Mouse (Mus musculus) MEL (cell line): Measurements from ENCODE around the gene Tmem121. TPM values are rescaled to one million over a fixed set of nuclear protein-coding genes. Genes with fewer than 3 reads are reported as not detected.

ENCODE experiments used
- DNase-seq: peaks from one replicate; pipeline ENCODE4 v3.0.0; 2011; ENCODE audit warnings: low read depth, low spot score
- H3K27ac ChIP-seq: 2 replicates; pipeline ENCODE4 v1.5.1; 2012; ENCODE audit warnings: low read depth, mild to moderate bottlenecking, control low read depth, low read length, moderate library complexity; ENCODE audit not compliant: control insufficient read depth
- H3K27me3 ChIP-seq, 2 experiments: fragments of 150-350 bp in 1 of 2; sonication (generic) in 1 of 2; 2 replicates each; pipeline ENCODE4 v1.6.1; 2012; ENCODE audit warnings: low read length in 2 of 2, mild to moderate bottlenecking in 2 of 2, improper control_type of control experiment in 1 of 2, moderate library complexity in 1 of 2; ENCODE audit not compliant: insufficient read depth in 2 of 2, control insufficient read depth in 1 of 2
- H3K36me3 ChIP-seq, 2 experiments: 2 replicates each; pipeline ENCODE4 v1.6.1; 2012 to 2014; ENCODE audit warnings: low read length in 2 of 2, improper control_type of control experiment in 1 of 2, inconsistent platforms in 1 of 2, mild to moderate bottlenecking in 1 of 2; ENCODE audit not compliant: insufficient read depth in 2 of 2, control insufficient read depth in 1 of 2
- H3K4me1 ChIP-seq, 2 experiments: fragments of 150-350 bp in 1 of 2; sonication (generic) in 1 of 2; 2 replicates each; pipeline ENCODE4 v1.6.1; 2012; ENCODE audit warnings: low read length in 2 of 2, improper control_type of control experiment in 1 of 2, mild to moderate bottlenecking in 1 of 2; ENCODE audit not compliant: insufficient read depth in 2 of 2, control insufficient read depth in 1 of 2
- H3K4me3 ChIP-seq, 2 experiments: fragments of 150-350 bp in 1 of 2; sonication (generic) in 1 of 2; 2 replicates each; pipeline ENCODE4 v1.5.1; 2012; ENCODE audit warnings: low read depth in 2 of 2, low read length in 2 of 2, mild to moderate bottlenecking in 2 of 2, moderate library complexity in 2 of 2, control low read depth in 1 of 2, improper control_type of control experiment in 1 of 2; ENCODE audit not compliant: control insufficient read depth in 1 of 2, insufficient read depth in 1 of 2
- H3K79me2 ChIP-seq: 2 replicates; pipeline ENCODE4 v1.6.1; 2012; ENCODE audit warnings: mild to moderate bottlenecking, low read length, moderate library complexity; ENCODE audit not compliant: control insufficient read depth, poor library complexity, insufficient read depth
- H3K9ac ChIP-seq: 2 replicates; pipeline ENCODE4 v1.6.1; 2012; ENCODE audit warnings: low read depth, mild to moderate bottlenecking, control low read depth, low read length, moderate library complexity; ENCODE audit not compliant: control insufficient read depth, poor library complexity, severe bottlenecking
- H3K9me3 ChIP-seq: fragments of 150-350 bp; sonication (generic); replicated peaks from 2 replicates; pipeline ENCODE4 v1.6.1; 2012; ENCODE audit warnings: mild to moderate bottlenecking, low read length, improper control_type of control experiment, moderate library complexity; ENCODE audit not compliant: insufficient read depth
- BHLHE40 ChIP-seq: IDR thresholded peaks from 2 replicates; pipeline ENCODE4 v1.6.1; 2012; ENCODE audit warnings: low read depth, mild to moderate bottlenecking, inconsistent platforms, low read length, improper control_type of control experiment, borderline replicate concordance
- CHD2 ChIP-seq: IDR thresholded peaks from 2 replicates; pipeline ENCODE4 v1.6.1; 2011; ENCODE audit warnings: low read length, improper control_type of control experiment
- CTCF ChIP-seq, 3 experiments: IDR thresholded peaks in 2 of 3; conservative IDR thresholded peaks in 1 of 3; 2 replicates each; pipeline ENCODE4 v1.5.1; 2011 to 2012; ENCODE audit warnings: low read length in 3 of 3, low read depth in 2 of 3, mild to moderate bottlenecking in 2 of 3, improper control_type of control experiment in 1 of 3, inconsistent platforms in 1 of 3, mixed read lengths in 1 of 3, moderate library complexity in 1 of 3; ENCODE audit not compliant: control insufficient read depth in 1 of 3, insufficient read depth in 1 of 3, poor library complexity in 1 of 3, severe bottlenecking in 1 of 3
- ELF1 ChIP-seq: IDR thresholded peaks from 2 replicates; pipeline ENCODE4 v1.6.1; 2014; ENCODE audit warnings: low read depth, mild to moderate bottlenecking, inconsistent platforms, low read length, improper control_type of control experiment, moderate library complexity
- EP300 ChIP-seq, 2 experiments: IDR thresholded peaks; 2 replicates each; pipeline ENCODE4 v1.6.1; 2011; ENCODE audit warnings: improper control_type of control experiment in 2 of 2, low read length in 2 of 2, low read depth in 1 of 2, mild to moderate bottlenecking in 1 of 2
- ETS1 ChIP-seq: IDR thresholded peaks from 2 replicates; pipeline ENCODE4 v1.6.1; 2012; ENCODE audit warnings: low read depth, mild to moderate bottlenecking, inconsistent platforms, low read length, improper control_type of control experiment, moderate library complexity
- GABPA ChIP-seq: IDR thresholded peaks from 2 replicates; pipeline ENCODE4 v1.6.1; 2012; ENCODE audit warnings: low read depth, mild to moderate bottlenecking, inconsistent platforms, low read length, improper control_type of control experiment, moderate library complexity
- JUND ChIP-seq: IDR thresholded peaks from 2 replicates; pipeline ENCODE4 v1.6.1; 2011; ENCODE audit warnings: low read depth, mild to moderate bottlenecking, improper control_type of control experiment, low read length
- MAFK ChIP-seq: IDR thresholded peaks from 2 replicates; pipeline ENCODE4 v1.6.1; 2011; ENCODE audit warnings: low read depth, mild to moderate bottlenecking, low read length, improper control_type of control experiment, borderline replicate concordance
- MEF2A ChIP-seq: IDR thresholded peaks from 2 replicates; pipeline ENCODE4 v1.6.1; 2014; ENCODE audit warnings: low read depth, mild to moderate bottlenecking, inconsistent platforms, low read length, improper control_type of control experiment; ENCODE audit not compliant: poor library complexity, insufficient replicate concordance, severe bottlenecking; ENCODE audit errors: extremely low read depth
- MXI1 ChIP-seq: IDR thresholded peaks from 2 replicates; pipeline ENCODE4 v1.6.1; 2011; ENCODE audit warnings: mild to moderate bottlenecking, low read depth, low read length, improper control_type of control experiment
- MYC ChIP-seq: IDR thresholded peaks from 2 replicates; pipeline ENCODE4 v1.6.1; 2011; ENCODE audit warnings: low read depth, mild to moderate bottlenecking, low read length, improper control_type of control experiment, moderate library complexity
- NRF1 ChIP-seq: IDR thresholded peaks from 2 replicates; pipeline ENCODE4 v1.6.1; 2014; ENCODE audit warnings: low read depth, mild to moderate bottlenecking, inconsistent platforms, low read length, improper control_type of control experiment, moderate library complexity; ENCODE audit not compliant: poor library complexity, insufficient read depth, severe bottlenecking
- POLR2A ChIP-seq, 2 experiments: IDR thresholded peaks; 2 replicates each; pipeline ENCODE4 v1.6.1; 2011 to 2012; ENCODE audit warnings: low read length in 2 of 2, mild to moderate bottlenecking in 2 of 2, control low read depth in 1 of 2, improper control_type of control experiment in 1 of 2, low read depth in 1 of 2, moderate library complexity in 1 of 2; ENCODE audit not compliant: control insufficient read depth in 1 of 2, insufficient read depth in 1 of 2, poor library complexity in 1 of 2
- RCOR1 ChIP-seq: IDR thresholded peaks from 2 replicates; pipeline ENCODE4 v1.6.1; 2012; ENCODE audit warnings: low read depth, mild to moderate bottlenecking, inconsistent platforms, low read length, improper control_type of control experiment
- TBP ChIP-seq: IDR thresholded peaks from 2 replicates; pipeline ENCODE4 v1.8.0; 2011; ENCODE audit warnings: low read depth, low read length, improper control_type of control experiment
- TCF12 ChIP-seq: IDR thresholded peaks from 2 replicates; pipeline ENCODE4 v1.6.1; 2014; ENCODE audit warnings: low read depth, mild to moderate bottlenecking, inconsistent platforms, low read length, improper control_type of control experiment, moderate library complexity
- UBTF ChIP-seq: IDR thresholded peaks from 2 replicates; pipeline ENCODE4 v1.6.1; 2012; ENCODE audit warnings: low read depth, mild to moderate bottlenecking, inconsistent platforms, low read length, improper control_type of control experiment, moderate library complexity, borderline replicate concordance; ENCODE audit not compliant: insufficient read depth
- ZC3H11A ChIP-seq: IDR thresholded peaks from 2 replicates; pipeline ENCODE4 v1.6.1; 2012; ENCODE audit warnings: low read depth, mild to moderate bottlenecking, inconsistent platforms, low read length, improper control_type of control experiment
- ZNF384 ChIP-seq: IDR thresholded peaks from 2 replicates; pipeline ENCODE4 v1.6.1; 2012; ENCODE audit warnings: low read depth, mild to moderate bottlenecking, inconsistent platforms, low read length, improper control_type of control experiment
- polyA plus RNA-seq, 2 experiments: library from polyadenylated mRNA; stranded (reverse) in 1 of 2; unstranded in 1 of 2; fragments of >175 nt in 1 of 2; fragments of >200 nt in 1 of 2; gene quantifications; 2 replicates each; pipeline versions ENCODE4 v1.2.1 to v1.2.4; 2012; ENCODE audit warnings: low replicate concordance in 2 of 2, low read depth in 1 of 2; ENCODE audit not compliant: insufficient read length in 2 of 2, insufficient read depth in 1 of 2, missing spikeins in 1 of 2
- total RNA-seq: library from RNA; depleted of rRNA; stranded (reverse); fragments of 300-350 nt; gene quantifications from 2 replicates; pipeline ENCODE4 v1.2.3, GENCODE M21; 2012

The Tmem121 gene
- total and polyA plus RNA-seq, 3 experiments, result 17.0 to 35.2 TPM; not detected in 1

DNA sequence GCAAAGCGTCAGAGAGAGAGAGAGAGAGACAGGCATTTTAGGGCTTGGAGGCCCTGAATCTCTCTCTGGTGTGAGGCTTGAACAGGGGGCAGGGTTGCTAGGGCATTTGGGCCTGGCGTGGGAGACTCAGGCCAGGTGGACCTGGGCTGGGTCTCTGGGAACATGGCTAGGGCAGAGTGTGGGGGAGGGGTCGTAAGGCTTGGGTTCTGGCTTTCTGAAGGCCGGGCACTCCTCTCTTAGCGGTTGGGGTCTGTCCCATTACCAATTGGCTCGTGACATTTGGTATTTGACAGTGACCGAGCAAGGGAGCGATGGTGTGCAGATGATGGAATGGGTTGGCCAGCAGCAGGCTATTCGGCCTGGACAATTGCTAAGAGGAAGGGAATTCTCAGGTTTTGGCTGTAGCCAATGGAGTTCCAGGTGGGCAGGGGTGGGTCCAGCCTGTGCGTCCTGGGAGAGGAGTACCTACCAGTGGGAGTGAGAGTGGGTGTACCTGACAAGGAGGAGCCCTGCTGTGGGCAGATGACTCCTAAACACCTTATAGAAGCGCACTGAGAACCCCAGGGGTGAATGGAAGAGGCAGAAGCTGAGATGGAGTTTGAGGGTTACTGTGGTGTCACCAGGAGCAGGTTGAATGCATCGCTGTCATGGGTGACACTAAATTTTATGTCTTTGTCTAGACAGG, 738 bp downstream of the Tmem121 start:
- H3K4me3 ChIP-seq, result peak overlapping the region; percentile 49 to 71
- H3K36me3 ChIP-seq, result peaks cover 0 to 3% of the 10 kb centered on the region in 2 experiments; a peak in 1 of 4 replicates
- H3K27ac ChIP-seq, result no peak overlapping the region
- DNase-seq, result no peak
- H3K9ac ChIP-seq, result peak overlapping the region; percentile 70
- no peaks in the 10 kb centered on the region; the same call in 1 of the 2 replicates for H3K79me2 ChIP-seq
- no peaks in the 10 kb centered on the region for H3K9me3 ChIP-seq
- H3K4me1 ChIP-seq, result peaks cover 0 to 5% of the 10 kb centered on the region in 2 experiments; a peak in 2 of 4 replicates
- TF ChIP-seq MYC (no peak), ZC3H11A (no peak), BHLHE40 (no peak), GABPA (no peak), ZNF384 (no peak), CHD2 (no peak), ETS1 (no peak), MXI1 (no peak), UBTF (no peak), ELF1 (no peak), RCOR1 (no peak), TBP (no peak), MEF2A (no peak), TCF12 (no peak), MAFK (no peak), POLR2A (IDR thresholded peaks at IDR 0.05; ENCODE audit: control insufficient read depth in 1 of 2, insufficient read depth in 1 of 2, low read depth in 1 of 2, low read length in 2 of 2, poor library complexity in 1 of 2) (no peak), JUND (no peak), NRF1 (no peak), CTCF (IDR thresholded peaks at IDR 0.05 in 2 of 3, conservative IDR thresholded peaks at IDR 0.05 in 1 of 3; ENCODE audit: control insufficient read depth in 1 of 3, insufficient read depth in 1 of 3, low read depth in 2 of 3, low read length in 3 of 3, poor library complexity in 1 of 3, severe bottlenecking in 1 of 3) (no peak), EP300 (IDR thresholded peaks at IDR 0.05; ENCODE audit: low read depth in 1 of 2, low read length in 2 of 2) (no peak)
- TF ChIP-seq, all 39 proteins: peak for 0
- H3K27me3 ChIP-seq, result peaks cover 8 to 10% of the 10 kb centered on the region in 2 experiments
